In the genomic region with DNA sequence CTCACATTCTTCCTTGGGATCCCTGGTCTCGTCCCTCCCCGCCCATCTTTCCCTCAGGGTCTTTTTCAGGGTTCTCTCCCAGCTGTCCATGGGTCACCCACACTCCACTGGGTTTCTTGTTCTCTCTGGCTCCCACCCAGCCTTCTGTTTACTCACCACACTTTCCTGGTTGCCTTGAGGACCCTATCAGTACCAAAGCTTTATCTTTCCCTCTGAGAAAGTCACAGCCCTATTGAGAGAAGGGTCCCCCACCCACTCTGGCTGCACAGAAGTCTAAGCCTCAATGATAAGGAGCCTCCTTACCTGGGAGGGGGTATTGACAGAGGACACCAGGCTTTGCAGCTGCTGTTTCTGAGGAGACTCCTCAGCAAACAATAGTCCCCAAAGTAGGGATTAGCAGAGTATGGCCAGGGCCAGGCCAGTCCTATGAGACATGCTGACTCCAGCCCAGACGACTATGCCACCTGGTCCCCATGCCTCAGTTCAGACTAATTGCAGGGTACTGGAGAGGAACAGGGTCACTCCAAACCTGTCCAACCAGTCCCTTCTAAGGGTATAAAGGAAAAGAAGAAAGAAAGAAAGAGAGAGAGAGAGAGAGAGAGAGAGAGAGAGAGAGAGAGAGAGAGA, we compare ENCODE assay signal across 37 mouse cellular contexts. TPM values are rescaled to one million over a fixed set of nuclear protein-coding genes. Genes with fewer than 3 reads are reported as not detected.
DNase-seq lines count a peak whose midpoint lies in the region; ATAC-seq and TF ChIP-seq lines count a peak whose summit lies in the region.
"Had no signal": no experiment of that assay in that cellular context is flagged by ENCODE, and none has a peak within 500 bp of the region (broad histone marks: within the 10 kb centered on the region; RNA-seq: fewer than 3 reads in every experiment).

No protein-coding gene starts in this region.

- TF ChIP-seq CTCF in midbrain, postnatal 0 days (IDR thresholded peaks at IDR 0.05), result no peak

- intact Hi-C loops in gastrocnemius, postnatal 36 days (cut with DNase I), result no loop called here

- H3K4me1 ChIP-seq in intestine, embryonic 14.5 days (replicated peaks; ENCODE audit: control insufficient read depth, insufficient read depth, low read length), result no peaks in the 10 kb centered on the region
- H3K4me1 ChIP-seq in stomach, embryonic 14.5 days (ENCODE audit: control insufficient read depth, insufficient read depth, low read length), result no peaks in the 10 kb centered on the region
- no peaks in the 10 kb centered on the region for H3K4me1 ChIP-seq in midbrain, postnatal 0 days (ENCODE audit: insufficient read depth, low read length)
- H3K4me1 ChIP-seq: forebrain, embryonic 15.5 days; heart, embryonic 15.5 days; hindbrain, embryonic 12.5 days; midbrain, embryonic 10.5 days; midbrain, embryonic 15.5 days had no signal

- peak; percentile 77 for ATAC-seq in intestine, embryonic 14.5 days (replicated peaks; ENCODE audit: low FRiP score, low TSS enrichment, low read depth)
- peak; percentile 91 for ATAC-seq in stomach, embryonic 14.5 days (ENCODE audit: insufficient number of reproducible peaks, insufficient read depth, low FRiP score, low read depth)
- no peak for ATAC-seq in midbrain, postnatal 0 days (ENCODE audit: low FRiP score)
- ATAC-seq: CD4-positive, CD25-positive, alpha-beta regulatory T cell, adult 4 months; forebrain, embryonic 15.5 days; hindbrain, postnatal 0 days; midbrain, embryonic 15.5 days had no signal

- 28% methylated on average over 3 of the region's 3 CpGs for WGBS in intestine, embryonic 14.5 days
- WGBS in stomach, embryonic 14.5 days, result 48% methylated on average over 3 of the region's 3 CpGs
- 54% methylated on average over 3 of the region's 3 CpGs for WGBS in midbrain, postnatal 0 days

- H3K27ac ChIP-seq in intestine, embryonic 14.5 days (ENCODE audit: low read depth), result no peak overlapping the region
- H3K27ac ChIP-seq in stomach, embryonic 14.5 days (ENCODE audit: low read length), result peak overlapping the region; percentile 53; the same call in 1 of the 2 replicates
- no peak overlapping the region for H3K27ac ChIP-seq in midbrain, postnatal 0 days (ENCODE audit: low read depth, low read length)
- H3K27ac ChIP-seq: forebrain, embryonic 15.5 days; heart, embryonic 15.5 days; hindbrain, embryonic 12.5 days; hindbrain, postnatal 0 days; liver, embryonic 14.5 days; midbrain, embryonic 10.5 days; midbrain, embryonic 15.5 days had no signal

- no peak overlapping the region for H3K9ac ChIP-seq in intestine, embryonic 14.5 days (ENCODE audit: low read length)
- H3K9ac ChIP-seq in stomach, embryonic 14.5 days (replicated peaks; ENCODE audit: low read depth, low read length), result no peak overlapping the region
- H3K9ac ChIP-seq in midbrain, postnatal 0 days (replicated peaks; ENCODE audit: low read length, poor library complexity, severe bottlenecking), result no peak overlapping the region
- H3K9ac ChIP-seq: forebrain, embryonic 15.5 days; heart, embryonic 15.5 days; hindbrain, embryonic 12.5 days; liver, embryonic 14.5 days; lung, embryonic 14.5 days; midbrain, embryonic 15.5 days had no signal

- H3K4me3 ChIP-seq in intestine, embryonic 14.5 days (ENCODE audit: low read depth, low read length), result no peak overlapping the region
- H3K4me3 ChIP-seq in stomach, embryonic 14.5 days (ENCODE audit: low read depth, low read length), result no peak overlapping the region
- H3K4me3 ChIP-seq in midbrain, postnatal 0 days (ENCODE audit: low read depth, low read length), result no peak overlapping the region
- H3K4me3 ChIP-seq: forebrain, embryonic 15.5 days; heart, embryonic 15.5 days; hindbrain, embryonic 12.5 days; midbrain, embryonic 10.5 days; midbrain, embryonic 15.5 days had no signal

- H3K4me2 ChIP-seq in intestine, embryonic 14.5 days (ENCODE audit: low read length), result no peak overlapping the region
- no peak overlapping the region for H3K4me2 ChIP-seq in stomach, embryonic 14.5 days (replicated peaks; ENCODE audit: low read depth, low read length)
- no peak overlapping the region for H3K4me2 ChIP-seq in midbrain, postnatal 0 days (ENCODE audit: low read depth, low read length, poor library complexity, severe bottlenecking)
- H3K4me2 ChIP-seq: forebrain, embryonic 15.5 days; heart, embryonic 15.5 days; hindbrain, embryonic 12.5 days; lung, embryonic 14.5 days; midbrain, embryonic 15.5 days had no signal

- H3K36me3 ChIP-seq in intestine, embryonic 14.5 days (ENCODE audit: control insufficient read depth, insufficient read depth, low read length), result no peaks in the 10 kb centered on the region
- H3K36me3 ChIP-seq in stomach, embryonic 14.5 days (ENCODE audit: control insufficient read depth, insufficient read depth, low read length), result no peaks in the 10 kb centered on the region
- H3K36me3 ChIP-seq in midbrain, postnatal 0 days (ENCODE audit: insufficient read depth, low read length), result no peaks in the 10 kb centered on the region
- H3K36me3 ChIP-seq: forebrain, embryonic 15.5 days; heart, embryonic 15.5 days; hindbrain, embryonic 12.5 days; midbrain, embryonic 10.5 days; midbrain, embryonic 15.5 days had no signal

- DNase-seq in spleen, postnatal 4 days (ENCODE audit: low spot score in 2 of 2), result peak; percentile 4 to 33
- DNase-seq in spleen, adult 18-20 months, result no peak
- no peak for DNase-seq in intestine, embryonic 14.5 days (ENCODE audit: low spot score)
- no peak for DNase-seq in layer of hippocampus, adult 8-10 months (ENCODE audit: low spot score in 2 of 2)
- DNase-seq in gastrocnemius, postnatal 36 days, result no peak
- no peak for DNase-seq in midbrain, postnatal 0 days (ENCODE audit: low spot score)
- DNase-seq: adrenal gland, postnatal 25 days; cerebellum, adult 18-20 months; cerebellum, postnatal 14 days; heart, postnatal 36 days; kidney, adult 2 months; kidney, postnatal 36 days; liver; lung, embryonic 14.5 days; right cerebral cortex, postnatal 25 days; thymus, adult 2 months; thymus, postnatal 36 days had no signal

- no peaks in the 10 kb centered on the region for H3K9me3 ChIP-seq in intestine, embryonic 14.5 days (ENCODE audit: control insufficient read depth, low read length)
- H3K9me3 ChIP-seq in stomach, embryonic 14.5 days (ENCODE audit: control insufficient read depth, low read depth, low read length), result no peaks in the 10 kb centered on the region
- no peaks in the 10 kb centered on the region for H3K9me3 ChIP-seq in midbrain, postnatal 0 days (ENCODE audit: low read length)
- H3K9me3 ChIP-seq: forebrain, embryonic 15.5 days; heart, embryonic 15.5 days; hindbrain, embryonic 12.5 days; midbrain, embryonic 10.5 days; midbrain, embryonic 15.5 days had no signal

- no peaks in the 10 kb centered on the region for H3K27me3 ChIP-seq in intestine, embryonic 14.5 days (replicated peaks; ENCODE audit: control insufficient read depth, insufficient read depth, low read length)
- H3K27me3 ChIP-seq in stomach, embryonic 14.5 days (ENCODE audit: control insufficient read depth, insufficient read depth, low read length), result no peaks in the 10 kb centered on the region
- H3K27me3 ChIP-seq in midbrain, postnatal 0 days (ENCODE audit: insufficient read depth, low read length), result no peaks in the 10 kb centered on the region
- H3K27me3 ChIP-seq: forebrain, embryonic 15.5 days; hindbrain, embryonic 12.5 days; midbrain, embryonic 15.5 days had no signal

RNA-seq across cellular contexts. Expression of a gene that starts 1.4 kb away (rescaled TPM):
- polyA plus RNA-seq in intestine, embryonic 14.5 days (2014; fragmentation: Nextera tagmentation; extraction: Ambion mirVana), result 16.0 and 46.1 TPM in 2 replicates
- polyA plus RNA-seq in stomach, embryonic 14.5 days (2014; fragmentation: Nextera tagmentation; extraction: Ambion mirVana), result 14.4 and 19.0 TPM in 2 replicates
- 1 to 10 TPM; 1.3 to 1.8 (median 1.7) TPM for total RNA-seq in layer of hippocampus, adult 8-10 months (2022)
- total RNA-seq in gastrocnemius, postnatal 36 days (2021), result under 1 TPM in 1 of 2 experiments, not detected in 1; 0.13 TPM
- total RNA-seq in midbrain, postnatal 0 days (2014; rRNA removed), result 0.33 and 0.66 TPM in 2 replicates
- polyA plus RNA-seq in midbrain, postnatal 0 days (2015; fragmentation: Nextera tagmentation; extraction: Ambion mirVana), result 1.1 TPM in 2 replicates
- total RNA-seq: adrenal gland, adult 18-20 months; adrenal gland, postnatal 25 days; heart, adult 8-10 months; heart, postnatal 36 days; megakaryocyte progenitor cell, adult 5-6 weeks had no signal
- polyA plus RNA-seq: CD4-positive, CD25-positive, alpha-beta regulatory T cell, adult 4 months; liver, embryonic 14.5 days; neural tube, embryonic 11.5 days had no signal

RNA-seq across cellular contexts. Expression of a gene that starts 19.8 kb away (rescaled TPM):
- polyA plus RNA-seq in intestine, embryonic 14.5 days (2014; fragmentation: Nextera tagmentation; extraction: Ambion mirVana), result 281 and 298 TPM in 2 replicates
- 276 and 283 TPM in 2 replicates for polyA plus RNA-seq in stomach, embryonic 14.5 days (2014; fragmentation: Nextera tagmentation; extraction: Ambion mirVana)
- total RNA-seq in layer of hippocampus, adult 8-10 months (2022), result 100 to 1,000 TPM; 130 to 135 (median 134) TPM
- 100 to 1,000 TPM in 1 of 2 experiments, 10 to 100 TPM in 1; 99.1 to 100 TPM for total RNA-seq in gastrocnemius, postnatal 36 days (2021)
- 162 and 170 TPM in 2 replicates for total RNA-seq in midbrain, postnatal 0 days (2014; rRNA removed)
- polyA plus RNA-seq in midbrain, postnatal 0 days (2015; fragmentation: Nextera tagmentation; extraction: Ambion mirVana), result 257 and 259 TPM in 2 replicates

RNA-seq across cellular contexts. Expression of a gene that starts 55.7 kb away (rescaled TPM):
- 5.9 and 6.7 TPM in 2 replicates for polyA plus RNA-seq in intestine, embryonic 14.5 days (2014; fragmentation: Nextera tagmentation; extraction: Ambion mirVana)
- 4.6 and 5.0 TPM in 2 replicates for polyA plus RNA-seq in stomach, embryonic 14.5 days (2014; fragmentation: Nextera tagmentation; extraction: Ambion mirVana)
- 1 to 10 TPM; 5.4 to 8.6 (median 6.5) TPM for total RNA-seq in layer of hippocampus, adult 8-10 months (2022)
- under 1 TPM; 0.23 to 0.44 TPM for total RNA-seq in gastrocnemius, postnatal 36 days (2021)
- total RNA-seq in midbrain, postnatal 0 days (2014; rRNA removed), result 7.4 and 8.0 TPM in 2 replicates
- polyA plus RNA-seq in midbrain, postnatal 0 days (2015; fragmentation: Nextera tagmentation; extraction: Ambion mirVana), result 4.0 and 4.2 TPM in 2 replicates

RNA-seq across cellular contexts. Expression of a gene that starts 59.6 kb away (rescaled TPM):
- not detected in 2 replicates for polyA plus RNA-seq in intestine, embryonic 14.5 days (2014; fragmentation: Nextera tagmentation; extraction: Ambion mirVana)
- polyA plus RNA-seq in stomach, embryonic 14.5 days (2014; fragmentation: Nextera tagmentation; extraction: Ambion mirVana), result 0.07 TPM in 1 of 2 replicates, not detected in the other
- total RNA-seq in layer of hippocampus, adult 8-10 months (2022), result not detected
- not detected for total RNA-seq in gastrocnemius, postnatal 36 days (2021)
- total RNA-seq in midbrain, postnatal 0 days (2014; rRNA removed), result 0.16 TPM in 1 of 2 replicates, not detected in the other
- polyA plus RNA-seq in midbrain, postnatal 0 days (2015; fragmentation: Nextera tagmentation; extraction: Ambion mirVana), result 0.05 and 0.06 TPM in 2 replicates
- total RNA-seq: adrenal gland, adult 18-20 months; adrenal gland, postnatal 25 days; gastrocnemius, adult 18-20 months; gastrocnemius, postnatal 4 days; heart, adult 8-10 months; heart, postnatal 36 days; left cerebral cortex, postnatal 10 days; megakaryocyte progenitor cell, adult 5-6 weeks; neutrophil, adult 5-6 weeks had no signal
- polyA plus RNA-seq: CD4-positive, CD25-positive, alpha-beta regulatory T cell, adult 4 months; embryonic facial prominence, embryonic 11.5 days; frontal cortex, adult 2 months; kidney, adult 2 months; kidney, embryonic 16.5 days; liver, embryonic 14.5 days; lung, embryonic 14.5 days had no signal

Comparison
In these comparisons a context has a peak if more than half of its experiments do, and no peak if none do; other contexts are left out.
1. DNase-seq: peak in spleen, postnatal 4 days (2 of 2); none in spleen, adult 18-20 months (0 of 2), intestine, embryonic 14.5 days (single experiment), layer of hippocampus, adult 8-10 months (0 of 2), gastrocnemius, postnatal 36 days (0 of 2) and midbrain, postnatal 0 days (single experiment).